Mouse (Mus musculus) liver, embryonic 14.5 days (tissue): ENCODE measurements around the gene Efcab5.

Experiments
- CTCF ChIP-seq: IDR thresholded peaks from 2 replicates; pipeline ENCODE4 v1.5.1; 2016; ENCODE audit warnings: antibody characterized with exemption, low read depth, control low read depth
- EP300 ChIP-seq: IDR thresholded peaks from 2 replicates; pipeline ENCODE4 v1.6.1; 2016; ENCODE audit warnings: antibody characterized with exemption, low read depth

DNA sequence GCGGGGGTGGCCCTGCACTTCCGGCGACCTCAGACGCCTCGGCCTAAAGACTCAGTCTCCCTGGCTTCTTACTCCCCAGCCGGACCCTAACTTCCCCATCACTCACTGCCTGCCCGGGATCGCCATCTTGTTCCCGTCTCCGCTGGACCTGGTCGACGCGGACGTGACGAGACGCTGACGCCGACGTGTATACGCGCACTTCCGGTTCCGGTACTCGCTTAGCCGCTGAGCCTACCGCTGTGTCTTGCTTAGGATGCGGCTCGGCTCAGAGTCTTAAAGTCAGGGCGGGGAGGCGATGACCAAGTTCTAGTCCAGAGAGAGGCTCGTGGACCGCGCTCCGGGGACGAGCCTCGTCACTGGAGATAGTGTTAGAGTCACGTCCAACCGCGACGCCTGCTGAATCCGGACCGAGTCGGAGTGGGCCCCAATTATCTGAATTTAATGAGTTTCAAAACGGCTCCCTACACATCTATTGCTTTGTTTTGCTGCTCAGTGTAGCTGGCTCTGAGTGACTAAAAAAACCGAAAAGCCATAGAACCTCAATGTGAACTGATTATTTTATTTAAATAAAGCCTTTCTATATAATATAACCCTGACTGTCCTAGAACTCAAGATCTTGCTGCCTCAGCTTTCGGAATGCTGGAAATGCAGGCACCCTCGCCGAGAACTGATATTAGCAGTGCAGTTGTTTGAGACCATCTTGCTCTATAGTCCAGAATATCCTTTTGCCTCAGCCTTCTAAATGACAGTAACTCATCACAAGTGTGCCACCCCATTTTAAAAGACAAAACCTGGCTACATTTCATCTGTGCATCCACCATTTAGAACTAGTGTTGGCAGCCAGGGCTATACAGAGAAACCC is 110.3 kb downstream of the Efcab5 start, which contains the start of gene Nsrp1:
- TF ChIP-seq EP300 (no peak), CTCF (no peak)
